Mouse (Mus musculus) gastrocnemius, adult 8-10 months (tissue): ENCODE results near the gene Xpo1. TPM values are rescaled to one million over a fixed set of nuclear protein-coding genes. Genes with fewer than 3 reads are reported as not detected.
"Not testable (repeated sequence)": the region's sequence is repeated elsewhere in the genome, so short reads cannot be mapped to it uniquely, and the experiment has no call there.

Source experiments
- DNase-seq, 2 experiments: peaks; one replicate each; pipeline ENCODE4 v3.0.0; 2022; ENCODE audit warnings: low spot score in 2 of 2
- total RNA-seq, 4 experiments: library from RNA; stranded (reverse); gene quantifications; 2 replicates each; pipeline ENCODE4 v1.2.4; 2022

The Xpo1 gene
- total RNA-seq, 4 experiments from 2014 or later, result 20.9 to 31.6 (median 24.3) TPM

GRCm38 (mm10) chr11:23298301-23298700, 42.5 kb downstream of the Xpo1 start:
- no peak for DNase-seq

- DNase-seq, result no peak
Observed at GRCm38 (mm10) chr11:23299910-23300309, 44.1 kb downstream of the Xpo1 start.

GRCm38 (mm10) chr11:23303126-23303525, 47.3 kb downstream of the Xpo1 start:
- no peak for DNase-seq

GRCm38 (mm10) chr11:23305101-23305672, 49.3 kb downstream of the Xpo1 start:
- DNase-seq, result not testable (repeated sequence)

- peak; percentile 89 to 96 for DNase-seq
Observed at GRCm38 (mm10) chr11:23305673-23306608, 50.1 kb downstream of the Xpo1 start.

- DNase-seq, result peak; percentile 46 to 54
Observed at GRCm38 (mm10) chr11:23306764-23307565, 51.1 kb downstream of the Xpo1 start, which contains the start of gene Usp34. TSS of gene Usp34 (plus strand) at chr11:23306895.

GRCm38 (mm10) chr11:23307566-23307920, 51.7 kb downstream of the Xpo1 start:
- DNase-seq, result no peak

GRCm38 (mm10) chr11:23313496-23313895, 57.7 kb downstream of the Xpo1 start:
- DNase-seq, result no peak

GRCm38 (mm10) chr11:23329413-23329812, 73.6 kb downstream of the Xpo1 start:
- DNase-seq, result no peak

GRCm38 (mm10) chr11:23332136-23332535, 76.3 kb downstream of the Xpo1 start:
- no peak for DNase-seq

- DNase-seq, result no peak
Observed at GRCm38 (mm10) chr11:23335160-23335559, 79.3 kb downstream of the Xpo1 start.

Other genes with a start within 250 kb of the Xpo1 start
- gene Fam161a, start 248.5 kb upstream of the Xpo1 start, total RNA-seq, result 1 to 10 TPM; 2.6 to 3.4 (median 3.1) TPM
- gene Usp34, start 50.9 kb downstream of the Xpo1 start, total RNA-seq, result 10 to 100 TPM; 37.3 to 53.5 (median 43.3) TPM
- gene Ahsa2, start 242.0 kb downstream of the Xpo1 start, total RNA-seq, result 10 to 100 TPM; 36.0 to 44.5 (median 38.2) TPM